Mouse (Mus musculus): ENCODE data around the gene Chchd1.

GRCm38 (mm10) chr14:20677906-20678305, 24.9 kb upstream of the Chchd1 start:
- TF ChIP-seq MAFK (IDR thresholded peaks at IDR 0.05; ENCODE audit: insufficient read depth, low read depth, low read length) = no peak
- no peak for TF ChIP-seq CHD2 (IDR thresholded peaks at IDR 0.05; ENCODE audit: low read depth, low read length)
- no peak for TF ChIP-seq ZNF384 (IDR thresholded peaks at IDR 0.05; ENCODE audit: low read depth, low read length)
- no peak for TF ChIP-seq ZC3H11A (IDR thresholded peaks at IDR 0.05; ENCODE audit: borderline replicate concordance, low read depth, low read length)

Data from ES-E14 (cell line).